Mouse (Mus musculus) liver, embryonic 12.5 days (tissue): ENCODE data around the gene Smim10l1. TPM values are rescaled to one million over a fixed set of nuclear protein-coding genes. Genes with fewer than 3 reads are reported as not detected.

Experiments used
- ATAC-seq: fragments of 200-750 bp; cut with Nextera tagmentation; 2 replicates; pipeline ENCODE4 v1.8.0; 2017; ENCODE audit warnings: moderate number of reproducible peaks, mild to moderate bottlenecking, moderate library complexity
- H3K27ac ChIP-seq: fragments of 300-500 bp; sonication (generic); 2 replicates; pipeline ENCODE4 v1.5.1; 2016; ENCODE audit warnings: mild to moderate bottlenecking
- H3K27me3 ChIP-seq: fragments of 300-500 bp; sonication (generic); replicated peaks from 2 replicates; pipeline ENCODE4 v1.6.1; 2016; ENCODE audit warnings: mild to moderate bottlenecking, moderate library complexity
- H3K36me3 ChIP-seq: fragments of 300-500 bp; sonication (generic); 2 replicates; pipeline ENCODE4 v1.6.1; 2016; ENCODE audit warnings: mild to moderate bottlenecking, moderate library complexity
- H3K4me1 ChIP-seq: fragments of 300-500 bp; sonication (generic); 2 replicates; pipeline ENCODE4 v1.6.1; 2016
- H3K4me2 ChIP-seq: fragments of 300-500 bp; sonication (generic); 2 replicates; pipeline ENCODE4 v1.6.1; 2016; ENCODE audit warnings: mild to moderate bottlenecking, moderate library complexity
- H3K4me3 ChIP-seq: fragments of 300-500 bp; sonication (generic); 2 replicates; pipeline ENCODE4 v1.5.1; 2016; ENCODE audit warnings: mild to moderate bottlenecking, moderate library complexity
- H3K9ac ChIP-seq: fragments of 300-500 bp; sonication (generic); 2 replicates; pipeline ENCODE4 v1.6.1; 2016; ENCODE audit warnings: mild to moderate bottlenecking, moderate library complexity
- H3K9me3 ChIP-seq: fragments of 300-500 bp; sonication (generic); replicated peaks from 2 replicates; pipeline ENCODE4 v1.6.1; 2016; ENCODE audit warnings: mild to moderate bottlenecking, moderate library complexity
- WGBS: fragments of 180-500 bp; shearing (Covaris S2); methylation state at CpG from one replicate; pipeline ENCODE4 v1.1.7; 2016; ENCODE audit not compliant: insufficient replicate concordance; 5-methylcytosine and 5-hydroxymethylcytosine counted together
- polyA plus RNA-seq: library from polyadenylated mRNA; unstranded; fragments of >200 nt; fragmentation: Nextera tagmentation; extraction: Ambion mirVana; gene quantifications from 2 replicates; pipeline ENCODE4 v1.2.1, GENCODE M21; 2016

Smim10l1 gene
- 34.3 and 35.3 TPM in 2 replicates for polyA plus RNA-seq

- peak within 1 kb of the TSS; percentile 78 for H3K4me3 ChIP-seq
- no peaks in the 10 kb centered on the region for H3K27me3 ChIP-seq
- H3K4me1 ChIP-seq = no peaks in the 10 kb centered on the region
- H3K9ac ChIP-seq = peak within 1 kb of the TSS; percentile 84
- ATAC-seq = no peak
- H3K4me2 ChIP-seq = peak within 1 kb of the TSS; percentile 76
- no peaks in the 10 kb centered on the region for H3K9me3 ChIP-seq
- H3K36me3 ChIP-seq = peaks cover 12% of the 10 kb centered on the region
- peak within 1 kb of the TSS; percentile 88 for H3K27ac ChIP-seq
Observed at GRCm38 (mm10) chr6:133104609-133104921, at the start of gene Smim10l1. TSS of gene Smim10l1 (plus strand) at chr6:133104909.

- Histone ChIP-seq H3K27me3 (no peaks in the 10 kb centered on the region), H3K4me2 (no peak within 1 kb of the TSS), H3K9me3 (no peaks in the 10 kb centered on the region), H3K4me3 (no peak within 1 kb of the TSS), H3K27ac (no peak within 1 kb of the TSS), H3K36me3 (no peaks in the 10 kb centered on the region), H3K9ac (no peak within 1 kb of the TSS), H3K4me1 (no peaks in the 10 kb centered on the region)
- ATAC-seq = no peak
Observed at GRCm38 (mm10) chr6:133055716-133056115, 49.0 kb upstream of the Smim10l1 start, which contains the start of gene Tas2r140. TSS of gene Tas2r140 (minus strand) at chr6:133055816.

GRCm38 (mm10) chr6:133092226-133092625 lies 12.5 kb upstream of the Smim10l1 start:
- 69% methylated on average over 8 of the region's 8 CpGs for WGBS
- Histone ChIP-seq H3K36me3 (no peaks in the 10 kb centered on the region), H3K4me2 (no peak overlapping the region), H3K9me3 (no peaks in the 10 kb centered on the region), H3K4me3 (no peak overlapping the region), H3K9ac (no peak overlapping the region), H3K27me3 (no peaks in the 10 kb centered on the region), H3K27ac (no peak overlapping the region), H3K4me1 (no peaks in the 10 kb centered on the region)
- no peak for ATAC-seq

GRCm38 (mm10) chr6:133102430-133102829 lies 2.3 kb upstream of the Smim10l1 start:
- WGBS = 28% methylated on average over 1 of the region's 1 CpGs
- Histone ChIP-seq H3K9ac (no peak overlapping the region), H3K27me3 (no peaks in the 10 kb centered on the region), H3K4me2 (no peak overlapping the region), H3K4me3 (no peak overlapping the region), H3K4me1 (no peaks in the 10 kb centered on the region), H3K9me3 (no peaks in the 10 kb centered on the region), H3K36me3 (no peaks in the 10 kb centered on the region), H3K27ac (no peak overlapping the region)
- no peak for ATAC-seq

GRCm38 (mm10) chr6:133104922-133105859 lies 482 bp downstream of the Smim10l1 start:
- Histone ChIP-seq H3K4me3 (peak overlapping the region; percentile 78), H3K9me3 (no peaks in the 10 kb centered on the region), H3K36me3 (peaks cover 12% of the 10 kb centered on the region), H3K9ac (peak overlapping the region; percentile 84), H3K27me3 (no peaks in the 10 kb centered on the region), H3K4me1 (no peaks in the 10 kb centered on the region), H3K27ac (peak overlapping the region; percentile 88), H3K4me2 (peak overlapping the region; percentile 76)
- ATAC-seq = peak; percentile 96
- WGBS = under 1% methylated on average over 62 of the region's 62 CpGs

Other genes with a start within 250 kb of the Smim10l1 start
- not detected in 2 replicates for gene Tas2r116, start 249.5 kb upstream of the Smim10l1 start, polyA plus RNA-seq
- not detected in 2 replicates for gene Tas2r110, start 236.9 kb upstream of the Smim10l1 start, polyA plus RNA-seq
- gene Tas2r113, start 211.9 kb upstream of the Smim10l1 start, polyA plus RNA-seq = not detected in 2 replicates
- gene Tas2r125, start 195.3 kb upstream of the Smim10l1 start, polyA plus RNA-seq = not detected in 2 replicates
- gene Tas2r129, start 153.8 kb upstream of the Smim10l1 start, polyA plus RNA-seq = not detected in 2 replicates
- not detected in 2 replicates for gene Tas2r131, start 147.0 kb upstream of the Smim10l1 start, polyA plus RNA-seq
- gene Tas2r109, start 123.9 kb upstream of the Smim10l1 start, polyA plus RNA-seq = not detected in 2 replicates
- not detected in 2 replicates for gene Tas2r103, start 67.8 kb upstream of the Smim10l1 start, polyA plus RNA-seq
- gene Tas2r140, start 49.1 kb upstream of the Smim10l1 start, polyA plus RNA-seq = not detected in 2 replicates
- gene 5530400C23Rik, start 187.3 kb downstream of the Smim10l1 start, polyA plus RNA-seq = not detected in 2 replicates